Mouse (Mus musculus): Measurements from ENCODE around the gene Col23a1.
"Not testable (repeated sequence)": the region's sequence is repeated elsewhere in the genome, so short reads cannot be mapped to it uniquely, and the experiment has no call there.

Col23a1 gene

GRCm38 (mm10) chr11:51629651-51630314 is 340.1 kb downstream of the Col23a1 start:
- DNase-seq, result peak; percentile 87

- DNase-seq, result no peak
Observed at GRCm38 (mm10) chr11:51632130-51632753, 342.5 kb downstream of the Col23a1 start.

GRCm38 (mm10) chr11:51633200-51633599 is 343.5 kb downstream of the Col23a1 start:
- not testable (repeated sequence) for DNase-seq

Data from layer of hippocampus, adult 9-11 months (tissue).